Mouse (Mus musculus): ENCODE data around the gene Lrmp.

DNA sequence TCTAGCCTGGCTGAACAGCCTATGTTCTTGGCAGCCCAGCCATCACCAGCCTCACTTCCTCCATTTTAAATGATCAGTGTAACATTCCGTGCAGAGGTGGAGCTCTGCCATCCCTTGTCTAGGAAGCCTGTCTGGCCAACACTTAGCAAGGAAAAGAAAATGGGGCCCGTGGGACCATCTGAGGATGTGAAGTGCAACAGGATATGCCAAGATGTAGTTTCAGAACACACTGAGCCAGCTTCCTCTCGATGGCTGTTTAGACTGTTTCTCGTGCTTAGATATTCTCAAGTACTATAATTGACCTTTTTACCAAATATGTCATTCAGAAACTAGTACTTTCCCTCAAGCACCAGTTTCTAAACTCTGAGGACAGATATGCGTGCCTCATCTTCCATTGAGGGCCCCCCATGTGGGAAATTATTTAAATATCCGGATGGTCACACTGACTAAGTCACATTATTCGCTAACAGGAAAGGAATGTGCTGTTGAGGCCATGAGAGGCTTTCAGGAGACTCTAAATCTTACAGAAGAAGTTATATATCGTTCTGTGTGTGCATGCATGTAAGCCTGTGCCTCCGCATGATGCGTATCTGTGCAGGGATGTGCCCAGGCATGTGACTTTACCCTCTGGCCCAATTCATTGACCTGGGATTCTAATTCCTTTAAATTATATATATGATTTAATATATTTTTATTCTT, 11.1 kb upstream of the Lrmp start:
- TF ChIP-seq GATA1 (IDR thresholded peaks at IDR 0.05; ENCODE audit: low read length), result no peak
- TF ChIP-seq TAL1 (IDR thresholded peaks at IDR 0.05; ENCODE audit: low read length), result no peak

All from erythroblast, embryonic 14.5 days (primary cell).